ENCODE assay signal across 9 mouse cellular contexts in genomic region chr11:118253447-118254158, GRCm38 (mm10). TPM values are rescaled to one million over a fixed set of nuclear protein-coding genes. Genes with fewer than 3 reads are reported as not detected.
DNase-seq lines count a peak whose midpoint lies in the region; ATAC-seq and TF ChIP-seq lines count a peak whose summit lies in the region.
"Had no signal": no experiment of that assay in that cellular context is flagged by ENCODE, and none has a peak within 500 bp of the region (broad histone marks: within the 10 kb centered on the region; RNA-seq: fewer than 3 reads in every experiment).

No protein-coding gene starts in this region.

- no peaks in the 10 kb centered on the region for H3K27me3 ChIP-seq in forebrain, embryonic 12.5 days
- no peaks in the 10 kb centered on the region for H3K27me3 ChIP-seq in forebrain, embryonic 10.5 days (ENCODE audit: poor library complexity, severe bottlenecking)
- no peaks in the 10 kb centered on the region for H3K27me3 ChIP-seq in embryonic facial prominence, embryonic 14.5 days (replicated peaks; ENCODE audit: control insufficient read depth, insufficient read depth, low read length)
- H3K27me3 ChIP-seq in midbrain, embryonic 16.5 days (ENCODE audit: control insufficient read depth, insufficient read depth, low read depth, low read length), result no peaks in the 10 kb centered on the region

- H3K9me3 ChIP-seq in forebrain, embryonic 12.5 days, result no peaks in the 10 kb centered on the region
- peaks cover 4% of the 10 kb centered on the region; the same call in 1 of the 2 replicates for H3K9me3 ChIP-seq in forebrain, embryonic 10.5 days
- H3K9me3 ChIP-seq in embryonic facial prominence, embryonic 14.5 days (ENCODE audit: control insufficient read depth, low read length), result no peaks in the 10 kb centered on the region
- H3K9me3 ChIP-seq in midbrain, embryonic 16.5 days (replicated peaks; ENCODE audit: control insufficient read depth, low read length, poor library complexity, severe bottlenecking), result no peaks in the 10 kb centered on the region

- ATAC-seq in forebrain, embryonic 12.5 days (ENCODE audit: low FRiP score), result no peak
- peak; percentile 5; the same call in 1 of the 2 replicates for ATAC-seq in embryonic facial prominence, embryonic 14.5 days (ENCODE audit: low read depth)
- no peak for ATAC-seq in midbrain, embryonic 16.5 days

- peaks cover 23% of the 10 kb centered on the region for H3K36me3 ChIP-seq in forebrain, embryonic 12.5 days (replicated peaks)
- H3K36me3 ChIP-seq in forebrain, embryonic 10.5 days (replicated peaks), result peaks cover 28% of the 10 kb centered on the region
- H3K36me3 ChIP-seq in embryonic facial prominence, embryonic 14.5 days (ENCODE audit: control insufficient read depth, insufficient read depth, low read length), result peaks cover 18% of the 10 kb centered on the region
- H3K36me3 ChIP-seq in midbrain, embryonic 16.5 days (ENCODE audit: control insufficient read depth, insufficient read depth, low read length), result peaks cover 12% of the 10 kb centered on the region

- 92% methylated on average over 7 of the region's 7 CpGs for WGBS in forebrain, embryonic 12.5 days
- WGBS in forebrain, embryonic 10.5 days, result 88% methylated on average over 7 of the region's 7 CpGs
- 65% methylated on average over 7 of the region's 7 CpGs for WGBS in embryonic facial prominence, embryonic 14.5 days
- WGBS in midbrain, embryonic 16.5 days, result 78% methylated on average over 7 of the region's 7 CpGs

- DNase-seq in forebrain, embryonic 10.5 days (ENCODE audit: extremely low spot score, low spot score), result no peak
- DNase-seq in left cerebral cortex, adult 2 months (ENCODE audit: extremely low spot score in 1 of 2, low spot score in 2 of 2), result no peak
- DNase-seq in left cerebral cortex, adult 11 months (ENCODE audit: low spot score), result no peak
- DNase-seq in embryonic facial prominence, embryonic 14.5 days (ENCODE audit: low spot score), result peak; percentile 36
- DNase-seq in thymus, postnatal 14 days, result no peak
- DNase-seq in adrenal gland, adult (ENCODE audit: inconsistent age in 2 of 2, low spot score in 1 of 2), result no peak

- no peak overlapping the region for H3K4me3 ChIP-seq in forebrain, embryonic 12.5 days (replicated peaks)
- no peak overlapping the region for H3K4me3 ChIP-seq in forebrain, embryonic 10.5 days
- H3K4me3 ChIP-seq in left cerebral cortex, adult 2 months, result no peak overlapping the region
- H3K4me3 ChIP-seq in embryonic facial prominence, embryonic 14.5 days (ENCODE audit: low read depth, low read length), result no peak overlapping the region
- no peak overlapping the region for H3K4me3 ChIP-seq in midbrain, embryonic 16.5 days (ENCODE audit: low read depth, low read length)

- no peak overlapping the region for H3K4me2 ChIP-seq in forebrain, embryonic 12.5 days
- no peak overlapping the region for H3K4me2 ChIP-seq in embryonic facial prominence, embryonic 14.5 days (ENCODE audit: low read depth, low read length)
- H3K4me2 ChIP-seq in midbrain, embryonic 16.5 days (ENCODE audit: low read length), result no peak overlapping the region

- peaks cover 18% of the 10 kb centered on the region; the same call in 1 of the 2 replicates for H3K4me1 ChIP-seq in forebrain, embryonic 12.5 days
- peaks cover 19% of the 10 kb centered on the region for H3K4me1 ChIP-seq in forebrain, embryonic 10.5 days
- H3K4me1 ChIP-seq in embryonic facial prominence, embryonic 14.5 days (ENCODE audit: control insufficient read depth, insufficient read depth, low read length), result peaks cover 25% of the 10 kb centered on the region
- 0 out of 2 replicates have a peak, but pooled peaks cover 4% of the 10 kb centered on the region for H3K4me1 ChIP-seq in midbrain, embryonic 16.5 days (ENCODE audit: control insufficient read depth, insufficient read depth, low read length)

- no peak overlapping the region for H3K9ac ChIP-seq in forebrain, embryonic 12.5 days
- no peak overlapping the region for H3K9ac ChIP-seq in embryonic facial prominence, embryonic 14.5 days (ENCODE audit: low read depth, low read length)
- no peak overlapping the region for H3K9ac ChIP-seq in midbrain, embryonic 16.5 days (ENCODE audit: low read depth, low read length)

- TF ChIP-seq CTCF in left cerebral cortex, adult 2 months (IDR thresholded peaks at IDR 0.05), result no peak

- intact Hi-C loops in left cerebral cortex, adult 2 months (cut with DNase I), result no loop called here

- H3K27ac ChIP-seq in forebrain, embryonic 12.5 days, result peak overlapping the region; percentile 73
- no peak overlapping the region for H3K27ac ChIP-seq in forebrain, embryonic 10.5 days
- peak overlapping the region; percentile 82 for H3K27ac ChIP-seq in left cerebral cortex, adult 2 months
- H3K27ac ChIP-seq in embryonic facial prominence, embryonic 14.5 days (replicated peaks; ENCODE audit: low read depth, low read length), result peak overlapping the region; percentile 87
- H3K27ac ChIP-seq in midbrain, embryonic 16.5 days (ENCODE audit: low read length), result peak overlapping the region; percentile 67
- H3K27ac ChIP-seq: macrophage had no signal

RNA-seq across cellular contexts. Expression of gene Cyth1, which starts 5.2 kb away (rescaled TPM):
- 24.0 and 24.9 TPM in 2 replicates for polyA plus RNA-seq in forebrain, embryonic 12.5 days (2016; fragmentation: Nextera tagmentation; extraction: Ambion mirVana)
- polyA plus RNA-seq in forebrain, embryonic 10.5 days (2016; fragmentation: Nextera tagmentation; extraction: Ambion mirVana), result 10.1 and 11.5 TPM in 2 replicates
- 10 to 100 TPM; 65.2 to 69.3 TPM for total RNA-seq in left cerebral cortex, adult 2 months (2021)
- polyA plus RNA-seq in embryonic facial prominence, embryonic 14.5 days (2014; fragmentation: Nextera tagmentation; extraction: Ambion mirVana), result 11.4 and 12.5 TPM in 2 replicates
- 25.1 and 26.7 TPM in 2 replicates for polyA plus RNA-seq in midbrain, embryonic 16.5 days (2015; fragmentation: Nextera tagmentation; extraction: Ambion mirVana)

RNA-seq across cellular contexts. Expression of gene Usp36, which starts 36.4 kb away (rescaled TPM):
- 17.1 and 19.6 TPM in 2 replicates for polyA plus RNA-seq in forebrain, embryonic 12.5 days (2016; fragmentation: Nextera tagmentation; extraction: Ambion mirVana)
- 22.9 and 24.6 TPM in 2 replicates for polyA plus RNA-seq in forebrain, embryonic 10.5 days (2016; fragmentation: Nextera tagmentation; extraction: Ambion mirVana)
- total RNA-seq in left cerebral cortex, adult 2 months (2021), result 10 to 100 TPM; 32.1 to 33.1 TPM
- polyA plus RNA-seq in embryonic facial prominence, embryonic 14.5 days (2014; fragmentation: Nextera tagmentation; extraction: Ambion mirVana), result 15.9 and 16.1 TPM in 2 replicates
- 17.7 and 18.8 TPM in 2 replicates for polyA plus RNA-seq in midbrain, embryonic 16.5 days (2015; fragmentation: Nextera tagmentation; extraction: Ambion mirVana)
